Mouse (Mus musculus): ENCODE results near the gene Elof1.

DNA sequence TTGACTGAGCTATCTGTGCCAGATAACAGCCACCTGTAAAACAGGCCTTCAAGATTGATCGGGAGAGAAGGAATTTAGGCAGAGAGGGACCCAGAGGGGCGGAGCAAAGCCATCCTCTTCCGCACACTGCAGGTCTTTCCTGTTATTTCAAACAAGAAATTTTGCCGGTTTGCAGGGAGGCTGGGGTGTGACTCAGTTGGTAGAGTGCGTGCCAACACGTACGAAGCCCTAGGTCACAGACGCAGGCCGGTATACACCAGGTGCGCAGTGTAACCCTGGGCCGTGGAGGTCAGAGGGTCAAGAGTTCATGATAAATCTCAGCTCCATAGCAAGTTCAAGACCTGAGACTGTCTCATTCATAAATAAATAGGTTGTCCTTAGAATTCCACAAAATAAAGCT is 15.2 kb upstream of the Elof1 start:
- no peak for TF ChIP-seq POLR2A (IDR thresholded peaks at IDR 0.05; ENCODE audit: insufficient read depth, low read depth, low read length)
- TF ChIP-seq CTCF (IDR thresholded peaks at IDR 0.05; ENCODE audit: insufficient read depth, low read depth, low read length) = no peak
